Mouse (Mus musculus) spleen, adult 2 months (tissue): ENCODE data around the gene Gtpbp1. TPM values are rescaled to one million over a fixed set of nuclear protein-coding genes. Genes with fewer than 3 reads are reported as not detected.
A peak's percentile ranks its signal among the peaks of the same experiment; 100 is the strongest.
"Not testable (repeated sequence)": the region's sequence is repeated elsewhere in the genome, so short reads cannot be mapped to it uniquely, and the experiment has no call there.

ENCODE experiments used
- DNase-seq, 2 experiments: peaks; one replicate each; pipeline versions ENCODE4 v3.0.0 to v3.0.0-alpha.2; 2012 to 2021; ENCODE audit warnings: low spot score in 2 of 2, low read depth in 1 of 2
- H3K27ac ChIP-seq: fragments of 200-500 bp; 2 replicates; pipeline ENCODE4 v1.5.1; 2012; ENCODE audit warnings: low read length, inconsistent platforms; ENCODE audit not compliant: insufficient read depth
- H3K27me3 ChIP-seq: fragments of 200-500 bp; 2 replicates; pipeline ENCODE4 v1.6.1; 2012; ENCODE audit warnings: mild to moderate bottlenecking, moderate library complexity, low read length, inconsistent platforms; ENCODE audit not compliant: control insufficient read depth, insufficient read depth
- H3K36me3 ChIP-seq: fragments of 200-500 bp; 2 replicates; pipeline ENCODE4 v1.6.1; 2012; ENCODE audit warnings: mild to moderate bottlenecking, low read length, inconsistent platforms; ENCODE audit not compliant: control insufficient read depth, insufficient read depth
- H3K4me1 ChIP-seq: fragments of 200-500 bp; 2 replicates; pipeline ENCODE4 v1.6.1; 2011; ENCODE audit warnings: inconsistent platforms; ENCODE audit not compliant: control insufficient read depth, insufficient read depth, insufficient read length
- H3K4me3 ChIP-seq: fragments of 200-500 bp; 2 replicates; pipeline ENCODE4 v1.5.1; 2011; ENCODE audit warnings: mild to moderate bottlenecking, inconsistent platforms; ENCODE audit not compliant: insufficient read depth, insufficient read length; ENCODE audit errors: extremely low read depth
- CTCF ChIP-seq: fragments of 200-500 bp; IDR thresholded peaks from 2 replicates; pipeline ENCODE4 v1.5.1; 2011; ENCODE audit warnings: mild to moderate bottlenecking, inconsistent platforms; ENCODE audit not compliant: insufficient read depth, insufficient read length, insufficient replicate concordance; ENCODE audit errors: extremely low read depth
- POLR2A ChIP-seq: fragments of 200-500 bp; IDR thresholded peaks from 2 replicates; pipeline ENCODE4 v1.6.1; 2011; ENCODE audit warnings: low read depth, low read length, inconsistent platforms
- WGBS: fragments of 180-500 bp; shearing (Covaris S2); methylation state at CpG from one replicate; pipeline ENCODE4 v1.1.7; 2018; 5-methylcytosine and 5-hydroxymethylcytosine counted together
- polyA plus RNA-seq: library from polyadenylated mRNA; depleted of rRNA; stranded (reverse); fragments of >200 nt; gene quantifications from 2 replicates; pipeline ENCODE4 v1.2.3, GENCODE M21; 2012

Gene Gtpbp1
- polyA plus RNA-seq, 1 experiment: 40.3 TPM

- Histone ChIP-seq H3K27ac (no peak overlapping the region), H3K27me3 (0 out of 2 replicates have a peak, but pooled peaks cover 1% of the 10 kb centered on the region), H3K4me3 (peak overlapping the region; percentile 99), H3K4me1 (peaks cover 2% of the 10 kb centered on the region; the same call in 1 of the 2 replicates), H3K36me3 (peaks cover 17% of the 10 kb centered on the region)
- under 1% methylated on average over 32 of the region's 37 CpGs for WGBS
- no peak for DNase-seq
- TF ChIP-seq CTCF (no peak), POLR2A (no peak)
These were observed 19.7 kb upstream of the Gtpbp1 start for GRCm38 (mm10) chr15:79670972-79671299.

DNA sequence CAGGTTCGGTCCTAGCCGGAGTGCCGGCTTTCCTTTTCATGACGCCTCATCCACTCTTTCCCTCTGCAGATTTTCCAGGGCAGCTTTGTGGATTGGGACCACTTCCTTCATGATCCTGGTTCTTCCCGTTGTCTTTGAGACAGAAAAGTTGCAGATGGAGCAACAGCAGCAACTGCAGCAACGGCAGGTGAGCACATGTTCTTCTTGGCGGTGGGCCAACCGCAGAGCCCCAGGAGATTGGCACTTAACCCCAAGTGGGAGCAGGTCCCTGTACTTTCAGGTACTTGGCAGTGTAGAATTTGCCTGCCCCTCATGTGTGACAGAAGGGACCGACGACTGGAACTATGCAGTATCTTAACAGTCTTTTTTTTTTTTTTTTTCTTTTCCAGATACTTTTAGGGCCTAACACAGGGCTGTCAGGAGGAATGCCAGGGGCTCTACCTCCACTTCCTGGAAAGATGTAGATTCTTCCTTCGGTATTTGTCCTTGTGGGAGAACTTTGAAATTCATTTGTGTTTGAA lies 18.8 kb upstream of the Gtpbp1 start:
- H3K27me3 ChIP-seq, DNase-seq, H3K4me3 ChIP-seq, H3K4me1 ChIP-seq, H3K27ac ChIP-seq: not testable (repeated sequence)
- H3K36me3 ChIP-seq: peaks cover 17% of the 10 kb centered on the region
- 71% methylated on average over 11 of the region's 11 CpGs for WGBS

GRCm38 (mm10) chr15:79677936-79678335 lies 12.7 kb upstream of the Gtpbp1 start:
- H3K27me3 ChIP-seq: no peaks in the 10 kb centered on the region
- DNase-seq: no peak
- no peak for TF ChIP-seq POLR2A
- no peak for TF ChIP-seq CTCF
- no peak overlapping the region for H3K27ac ChIP-seq
- no peak overlapping the region for H3K4me3 ChIP-seq
- 93% methylated on average over 2 of the region's 2 CpGs for WGBS
- no peaks in the 10 kb centered on the region for H3K4me1 ChIP-seq
- peaks cover 17% of the 10 kb centered on the region for H3K36me3 ChIP-seq

DNA sequence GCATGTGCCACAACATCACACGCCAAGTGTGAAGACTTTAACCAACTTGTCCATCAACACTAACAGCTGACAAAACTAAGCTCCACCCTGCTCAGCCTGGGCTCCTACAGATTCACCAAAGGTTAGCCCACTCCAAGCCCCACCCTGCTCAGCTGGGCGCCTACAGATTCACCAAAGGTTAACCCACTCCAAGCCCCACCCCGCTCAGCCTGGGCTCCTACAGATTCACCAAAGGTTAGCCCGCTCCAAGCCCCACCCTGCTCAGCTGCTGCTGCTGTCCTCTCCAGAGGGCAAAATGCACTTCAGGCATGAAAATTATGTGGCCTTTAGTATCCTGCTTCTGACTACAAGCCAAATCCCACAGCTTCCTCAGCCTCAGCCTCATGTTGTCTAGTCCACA lies 8.7 kb upstream of the Gtpbp1 start:
- H3K4me3 ChIP-seq: no peak overlapping the region
- H3K27me3 ChIP-seq: no peaks in the 10 kb centered on the region
- no peak for DNase-seq
- no peak overlapping the region for H3K27ac ChIP-seq
- no peaks in the 10 kb centered on the region for H3K36me3 ChIP-seq
- 87% methylated on average over 4 of the region's 4 CpGs for WGBS
- H3K4me1 ChIP-seq: peaks cover 16% of the 10 kb centered on the region; the same call in 1 of the 2 replicates
- TF ChIP-seq CTCF (no peak), POLR2A (no peak)

GRCm38 (mm10) chr15:79683146-79683545 lies 7.5 kb upstream of the Gtpbp1 start:
- DNase-seq: no peak
- Histone ChIP-seq H3K27me3 (no peaks in the 10 kb centered on the region), H3K4me3 (no peak overlapping the region), H3K36me3 (no peaks in the 10 kb centered on the region), H3K27ac (no peak overlapping the region), H3K4me1 (peaks cover 16% of the 10 kb centered on the region; the same call in 1 of the 2 replicates)
- TF ChIP-seq POLR2A (no peak), CTCF (no peak)
- WGBS: 80% methylated on average over 6 of the region's 6 CpGs

- Histone ChIP-seq H3K27me3 (no peaks in the 10 kb centered on the region), H3K4me3 (no peak overlapping the region), H3K27ac (no peak overlapping the region), H3K4me1 (peaks cover 18% of the 10 kb centered on the region; the same call in 1 of the 2 replicates), H3K36me3 (no peaks in the 10 kb centered on the region)
- TF ChIP-seq CTCF (no peak), POLR2A (no peak)
- WGBS: 82% methylated on average over 19 of the region's 19 CpGs
- no peak for DNase-seq
These were observed 6.8 kb upstream of the Gtpbp1 start for GRCm38 (mm10) chr15:79683707-79684465.

DNA sequence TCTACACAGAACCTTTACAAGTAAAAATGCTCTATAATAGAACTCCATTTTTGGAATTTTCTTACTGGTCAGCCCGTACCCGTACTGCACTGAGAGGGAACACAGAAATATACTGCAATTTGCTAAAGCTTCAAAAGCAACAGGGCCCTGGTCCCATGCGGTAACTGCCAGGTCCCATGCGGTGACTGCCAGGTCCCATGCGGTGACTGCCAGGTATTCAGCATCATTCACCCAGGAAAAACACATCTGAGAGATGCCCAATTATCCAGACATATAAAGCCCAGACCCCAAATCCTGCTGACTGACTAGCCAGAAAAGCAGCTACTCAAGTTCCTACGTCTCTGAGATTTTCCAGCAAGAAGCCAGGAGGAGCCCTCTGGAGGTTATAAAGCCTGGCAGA lies 6.0 kb upstream of the Gtpbp1 start:
- DNase-seq: no peak
- H3K4me3 ChIP-seq: no peak overlapping the region
- H3K36me3 ChIP-seq: no peaks in the 10 kb centered on the region
- no peak for TF ChIP-seq CTCF
- no peak for TF ChIP-seq POLR2A
- no peak overlapping the region for H3K27ac ChIP-seq
- H3K4me1 ChIP-seq: peaks cover 18% of the 10 kb centered on the region; the same call in 1 of the 2 replicates
- H3K27me3 ChIP-seq: no peaks in the 10 kb centered on the region
- WGBS: 92% methylated on average over 6 of the region's 6 CpGs
